Mouse (Mus musculus): ENCODE results near the gene 1700029H14Rik. TPM values are rescaled to one million over a fixed set of nuclear protein-coding genes. Genes with fewer than 3 reads are reported as not detected.

The 1700029H14Rik gene
- polyA plus RNA-seq, 2 experiments, result 0.02 TPM; not detected in 1

DNA sequence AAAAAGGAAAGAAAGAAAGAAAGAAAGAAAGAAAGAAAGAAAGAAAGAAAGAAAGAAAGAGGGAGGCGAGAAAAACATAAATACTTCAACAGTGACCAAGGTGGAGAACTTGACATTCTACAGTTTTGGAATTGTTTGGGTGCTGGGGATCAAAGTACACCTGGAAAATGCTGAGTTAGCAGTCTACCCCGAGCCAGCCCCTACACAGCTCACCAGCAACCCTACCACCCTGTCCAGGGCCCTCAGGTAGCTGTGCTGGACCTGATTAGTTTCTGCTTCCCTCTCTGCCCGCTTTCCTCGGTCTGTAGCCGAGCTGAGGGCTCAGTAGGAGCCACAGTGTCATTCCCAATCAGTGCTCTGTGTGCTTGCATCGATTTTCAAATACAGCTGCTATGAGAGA is 41.9 kb downstream of the 1700029H14Rik start:
- Histone ChIP-seq H3K9ac (replicated peaks) (no peak overlapping the region), H3K27ac (no peak overlapping the region), H3K36me3 (replicated peaks; ENCODE audit: control insufficient read depth, insufficient read depth, low read depth) (no peaks in the 10 kb centered on the region), H3K4me2 (ENCODE audit: low read depth) (no peak overlapping the region), H3K9me3 (ENCODE audit: control insufficient read depth, low read length) (no peaks in the 10 kb centered on the region), H3K4me1 (replicated peaks; ENCODE audit: control insufficient read depth in 2 of 2, insufficient read depth in 2 of 2, low read length in 1 of 2) (no peaks in the 10 kb centered on the region), H3K27me3 (ENCODE audit: control insufficient read depth, insufficient read depth, low read length) (no peaks in the 10 kb centered on the region), H3K4me3 (ENCODE audit: insufficient read depth in 1 of 2, low read depth in 2 of 2, low read length in 2 of 2) (no peak overlapping the region)
- TF ChIP-seq EP300 (IDR thresholded peaks at IDR 0.05; ENCODE audit: low read depth) (no peak), CTCF (IDR thresholded peaks at IDR 0.05; ENCODE audit: low read depth) (no peak)
- WGBS (ENCODE audit: insufficient replicate concordance), result 32% methylated on average over 6 of the region's 6 CpGs
- no peak for ATAC-seq (ENCODE audit: insufficient read depth)
- no peak for DNase-seq (ENCODE audit: low read depth in 3 of 3, low spot score in 3 of 3)

DNA sequence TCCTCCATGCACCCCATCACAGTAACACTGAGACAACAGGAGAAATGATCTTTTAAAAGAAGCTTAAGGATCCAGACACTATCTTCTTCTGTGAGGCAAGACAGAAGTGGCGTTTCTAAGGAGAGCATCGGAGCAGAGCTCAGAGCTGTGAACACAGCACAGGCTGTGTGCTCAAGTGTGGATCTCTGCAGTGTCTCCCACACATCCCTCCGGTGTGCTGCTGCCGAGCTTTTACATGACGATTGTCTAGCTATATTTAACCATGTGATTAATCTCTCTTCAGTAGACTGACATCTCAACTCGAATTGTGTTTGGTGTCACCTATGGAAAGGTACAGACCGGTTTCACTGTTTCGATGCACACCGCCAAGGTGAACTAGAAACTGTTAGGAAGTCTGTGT is 42.8 kb downstream of the 1700029H14Rik start:
- H3K27ac ChIP-seq, result no peak overlapping the region

DNA sequence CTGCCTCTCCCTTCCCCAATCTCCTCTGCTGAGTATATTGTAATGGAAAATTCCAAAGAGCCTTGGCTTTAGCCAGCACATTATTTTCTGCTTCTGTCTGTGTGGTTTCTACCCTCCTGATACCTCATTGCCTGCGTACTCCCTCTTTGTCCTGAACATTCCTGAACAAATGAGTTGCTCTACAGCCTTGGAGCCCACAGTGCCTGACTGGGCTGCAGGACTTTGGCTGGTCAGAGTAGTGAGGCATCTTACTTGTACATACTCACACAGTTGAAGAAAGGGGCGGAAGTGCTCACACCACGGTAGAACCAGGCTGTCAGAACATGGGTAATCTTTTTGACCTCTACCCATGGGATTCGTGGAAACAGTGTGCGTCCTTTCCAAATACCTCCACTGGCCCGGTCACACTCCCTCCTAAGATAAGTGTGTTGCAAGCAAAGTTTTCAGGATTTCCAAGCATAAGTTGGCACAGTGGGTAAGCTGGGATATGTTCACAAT is 44.9 kb downstream of the 1700029H14Rik start:
- H3K4me2 ChIP-seq (ENCODE audit: low read depth), result no peak overlapping the region
- no peaks in the 10 kb centered on the region for H3K9me3 ChIP-seq (ENCODE audit: control insufficient read depth, low read length)
- no peak overlapping the region for H3K27ac ChIP-seq
- no peak overlapping the region for H3K9ac ChIP-seq (replicated peaks)
- DNase-seq (ENCODE audit: low read depth in 3 of 3, low spot score in 3 of 3), result no peak
- no peak for ATAC-seq (ENCODE audit: insufficient read depth)
- H3K27me3 ChIP-seq (ENCODE audit: control insufficient read depth, insufficient read depth, low read length), result no peaks in the 10 kb centered on the region
- no peak for TF ChIP-seq EP300 (IDR thresholded peaks at IDR 0.05; ENCODE audit: low read depth)
- no peak for TF ChIP-seq CTCF (IDR thresholded peaks at IDR 0.05; ENCODE audit: low read depth)
- H3K36me3 ChIP-seq (replicated peaks; ENCODE audit: control insufficient read depth, insufficient read depth, low read depth), result no peaks in the 10 kb centered on the region
- WGBS (ENCODE audit: insufficient replicate concordance), result 74% methylated on average over 6 of the region's 6 CpGs
- H3K4me3 ChIP-seq (ENCODE audit: insufficient read depth in 1 of 2, low read depth in 2 of 2, low read length in 2 of 2), result no peak overlapping the region
- no peaks in the 10 kb centered on the region for H3K4me1 ChIP-seq (replicated peaks; ENCODE audit: control insufficient read depth in 2 of 2, insufficient read depth in 2 of 2, low read length in 1 of 2)

More for the DNA sequence above, 42.8 kb downstream of the 1700029H14Rik start:
- no peaks in the 10 kb centered on the region for H3K4me1 ChIP-seq (replicated peaks; ENCODE audit: control insufficient read depth in 2 of 2, insufficient read depth in 2 of 2, low read length in 1 of 2)
- no peak overlapping the region for H3K9ac ChIP-seq (replicated peaks)
- no peak overlapping the region for H3K4me2 ChIP-seq (ENCODE audit: low read depth)
- no peaks in the 10 kb centered on the region for H3K27me3 ChIP-seq (ENCODE audit: control insufficient read depth, insufficient read depth, low read length)
- no peaks in the 10 kb centered on the region for H3K36me3 ChIP-seq (replicated peaks; ENCODE audit: control insufficient read depth, insufficient read depth, low read depth)
- TF ChIP-seq EP300 (IDR thresholded peaks at IDR 0.05; ENCODE audit: low read depth) (no peak), CTCF (IDR thresholded peaks at IDR 0.05; ENCODE audit: low read depth) (no peak)
- ATAC-seq (ENCODE audit: insufficient read depth), result no peak
- no peaks in the 10 kb centered on the region for H3K9me3 ChIP-seq (ENCODE audit: control insufficient read depth, low read length)
- no peak for DNase-seq (ENCODE audit: low read depth in 3 of 3, low spot score in 3 of 3)
- 55% methylated on average over 9 of the region's 9 CpGs for WGBS (ENCODE audit: insufficient replicate concordance)
- no peak overlapping the region for H3K4me3 ChIP-seq (ENCODE audit: insufficient read depth in 1 of 2, low read depth in 2 of 2, low read length in 2 of 2)

GRCm38 (mm10) chr8:13516728-13517127 is 45.5 kb downstream of the 1700029H14Rik start:
- no peaks in the 10 kb centered on the region for H3K36me3 ChIP-seq (replicated peaks; ENCODE audit: control insufficient read depth, insufficient read depth, low read depth)
- H3K9me3 ChIP-seq (ENCODE audit: control insufficient read depth, low read length), result no peaks in the 10 kb centered on the region
- ATAC-seq (ENCODE audit: insufficient read depth) (no peak), DNase-seq (ENCODE audit: low read depth in 3 of 3, low spot score in 3 of 3) (no peak)
- no peak overlapping the region for H3K27ac ChIP-seq
- no peaks in the 10 kb centered on the region for H3K27me3 ChIP-seq (ENCODE audit: control insufficient read depth, insufficient read depth, low read length)
- H3K4me3 ChIP-seq (ENCODE audit: insufficient read depth in 1 of 2, low read depth in 2 of 2, low read length in 2 of 2), result no peak overlapping the region
- H3K4me1 ChIP-seq (replicated peaks; ENCODE audit: control insufficient read depth in 2 of 2, insufficient read depth in 2 of 2, low read length in 1 of 2), result no peaks in the 10 kb centered on the region
- no peak overlapping the region for H3K4me2 ChIP-seq (ENCODE audit: low read depth)
- 52% methylated on average over 5 of the region's 5 CpGs for WGBS (ENCODE audit: insufficient replicate concordance)
- TF ChIP-seq EP300 (IDR thresholded peaks at IDR 0.05; ENCODE audit: low read depth), result no peak
- TF ChIP-seq CTCF (IDR thresholded peaks at IDR 0.05; ENCODE audit: low read depth), result no peak
- H3K9ac ChIP-seq (replicated peaks), result no peak overlapping the region

GRCm38 (mm10) chr8:13516011-13516442 is 46.2 kb downstream of the 1700029H14Rik start:
- Histone ChIP-seq H3K9me3 (ENCODE audit: control insufficient read depth, low read length) (no peaks in the 10 kb centered on the region), H3K4me2 (ENCODE audit: low read depth) (no peak overlapping the region), H3K4me3 (ENCODE audit: insufficient read depth in 1 of 2, low read depth in 2 of 2, low read length in 2 of 2) (no peak overlapping the region), H3K9ac (replicated peaks) (no peak overlapping the region), H3K4me1 (replicated peaks; ENCODE audit: control insufficient read depth in 2 of 2, insufficient read depth in 2 of 2, low read length in 1 of 2) (no peaks in the 10 kb centered on the region), H3K36me3 (replicated peaks; ENCODE audit: control insufficient read depth, insufficient read depth, low read depth) (no peaks in the 10 kb centered on the region), H3K27ac (no peak overlapping the region), H3K27me3 (ENCODE audit: control insufficient read depth, insufficient read depth, low read length) (no peaks in the 10 kb centered on the region)
- no peak for DNase-seq (ENCODE audit: low read depth in 3 of 3, low spot score in 3 of 3)
- TF ChIP-seq CTCF (IDR thresholded peaks at IDR 0.05; ENCODE audit: low read depth), result no peak
- TF ChIP-seq EP300 (IDR thresholded peaks at IDR 0.05; ENCODE audit: low read depth), result no peak
- no peak for ATAC-seq (ENCODE audit: insufficient read depth)
- 66% methylated on average over 7 of the region's 7 CpGs for WGBS (ENCODE audit: insufficient replicate concordance)
